Mouse (Mus musculus): Measurements from ENCODE around the gene Coro2b. TPM values are rescaled to one million over a fixed set of nuclear protein-coding genes. Genes with fewer than 3 reads are reported as not detected.

Gene Coro2b
- 5.6 and 6.2 TPM in 2 replicates for polyA plus RNA-seq (2016; fragmentation: Nextera tagmentation; extraction: Ambion mirVana)

DNA sequence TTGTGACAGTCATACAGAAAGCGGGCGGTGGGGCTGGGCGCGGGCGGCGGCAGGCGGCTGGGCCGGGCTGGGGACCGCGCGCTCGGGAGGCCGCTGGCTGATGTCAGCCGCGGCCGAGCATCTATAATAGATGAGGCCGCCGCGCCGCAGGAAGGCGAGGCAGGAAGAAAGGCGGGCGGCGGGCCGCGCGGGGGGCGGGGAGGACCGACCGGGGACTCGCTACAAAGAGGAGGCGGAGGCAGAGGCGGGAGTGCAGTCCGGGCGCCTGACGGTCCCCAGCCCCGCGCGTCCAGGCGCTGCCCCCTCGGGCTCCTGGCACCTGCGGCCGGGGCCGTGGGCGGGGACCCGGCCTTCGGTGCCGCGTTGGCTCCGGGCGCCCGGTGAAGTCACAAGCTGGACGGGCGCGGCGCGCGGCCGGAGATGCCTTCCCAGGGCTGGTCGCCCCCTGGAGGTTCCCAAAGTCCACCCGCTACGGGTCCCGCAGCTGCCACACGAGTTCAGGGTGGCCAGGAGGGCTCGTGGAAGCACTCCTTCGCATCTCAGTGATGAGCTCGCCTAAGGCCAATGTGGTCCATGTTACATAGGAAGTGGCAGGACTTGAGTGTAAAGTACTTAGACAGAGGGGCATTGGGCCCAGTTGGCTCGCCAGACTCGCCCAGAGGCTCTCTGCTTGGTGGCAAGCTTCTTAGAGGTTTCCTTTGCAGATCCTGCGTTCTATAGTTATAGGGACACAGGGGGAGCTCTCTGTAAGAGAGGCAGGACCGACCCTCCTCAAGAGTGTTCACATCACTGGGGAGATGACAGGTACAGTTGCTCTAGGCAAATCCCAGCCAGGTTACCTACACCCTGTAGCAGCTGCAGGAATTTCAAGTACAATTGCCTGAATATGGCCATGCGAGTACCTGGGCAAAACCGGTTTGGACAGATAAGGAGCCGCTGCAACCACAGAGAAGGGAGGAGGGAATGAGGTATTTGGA, at the start of gene Coro2b:
TSS of gene Coro2b (minus strand) at position 390 of the 977 bp plus-strand sequence.
- Histone ChIP-seq H3K9me3 (replicated peaks) (no peaks in the 10 kb centered on the region), H3K36me3 (no peaks in the 10 kb centered on the region), H3K27me3 (ENCODE audit: low read depth, poor library complexity, severe bottlenecking) (peaks cover 73% of the 10 kb centered on the region), H3K4me1 (peaks cover 42% of the 10 kb centered on the region), H3K4me3 (peak within 1 kb of the TSS; percentile 74), H3K27ac (peak within 1 kb of the TSS; percentile 86)
- DNase-seq (ENCODE audit: low spot score) = peak; percentile 80
- 1% methylated on average over 71 of the region's 74 CpGs for WGBS

DNA sequence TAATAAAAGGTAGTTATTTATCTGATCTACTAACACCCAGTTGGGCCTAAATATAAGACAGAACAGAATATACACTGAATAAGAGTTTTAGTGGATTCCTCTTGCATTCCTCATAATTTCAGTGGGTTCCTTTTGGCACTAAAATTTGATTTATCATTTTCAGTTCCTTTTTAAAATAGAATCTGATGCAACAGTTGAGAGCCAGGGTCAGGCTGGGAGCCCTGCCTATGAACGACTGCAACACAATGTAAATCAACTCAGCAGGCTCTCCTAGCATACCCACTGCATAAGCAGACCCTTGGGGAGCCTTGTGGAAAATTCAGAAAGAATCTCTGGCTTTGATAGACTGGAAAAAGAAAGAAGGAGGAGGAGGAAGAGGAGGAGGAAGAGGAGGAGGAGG, 40.7 kb upstream of the Coro2b start:
- WGBS = 76% methylated on average over 1 of the region's 1 CpGs
- no peaks in the 10 kb centered on the region for H3K9me3 ChIP-seq (replicated peaks)
- DNase-seq (ENCODE audit: low spot score) = peak; percentile 13
- no peaks in the 10 kb centered on the region for H3K4me1 ChIP-seq
- H3K27ac ChIP-seq = no peak overlapping the region
- no peaks in the 10 kb centered on the region for H3K36me3 ChIP-seq
- no peaks in the 10 kb centered on the region for H3K27me3 ChIP-seq (ENCODE audit: low read depth, poor library complexity, severe bottlenecking)
- H3K4me3 ChIP-seq = no peak overlapping the region

DNA sequence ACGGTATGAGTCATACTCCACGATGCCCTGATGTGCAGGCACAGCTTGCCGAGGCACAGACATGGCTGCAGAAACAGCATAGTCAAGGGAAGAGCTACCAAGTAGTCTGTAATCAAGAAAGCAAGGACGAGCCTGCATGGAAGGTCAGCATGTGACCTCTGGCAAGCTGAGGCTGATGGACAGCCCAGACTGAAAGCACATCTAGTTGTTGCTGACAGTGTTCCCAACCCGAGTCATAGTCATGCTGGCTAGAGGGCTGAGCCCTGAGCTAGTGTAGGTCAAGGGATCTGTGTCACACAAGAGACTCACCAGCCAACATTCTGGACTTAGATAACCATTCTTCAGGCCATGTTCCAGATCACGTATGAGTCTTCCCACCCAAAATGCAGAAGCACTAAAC, 32.3 kb upstream of the Coro2b start:
- 89% methylated on average over 6 of the region's 6 CpGs for WGBS
- H3K4me1 ChIP-seq = no peaks in the 10 kb centered on the region
- peak; percentile 14 for DNase-seq (ENCODE audit: low spot score)
- H3K27ac ChIP-seq = no peak overlapping the region
- no peaks in the 10 kb centered on the region for H3K36me3 ChIP-seq
- H3K9me3 ChIP-seq (replicated peaks) = no peaks in the 10 kb centered on the region
- H3K27me3 ChIP-seq (ENCODE audit: low read depth, poor library complexity, severe bottlenecking) = no peaks in the 10 kb centered on the region
- no peak overlapping the region for H3K4me3 ChIP-seq

DNA sequence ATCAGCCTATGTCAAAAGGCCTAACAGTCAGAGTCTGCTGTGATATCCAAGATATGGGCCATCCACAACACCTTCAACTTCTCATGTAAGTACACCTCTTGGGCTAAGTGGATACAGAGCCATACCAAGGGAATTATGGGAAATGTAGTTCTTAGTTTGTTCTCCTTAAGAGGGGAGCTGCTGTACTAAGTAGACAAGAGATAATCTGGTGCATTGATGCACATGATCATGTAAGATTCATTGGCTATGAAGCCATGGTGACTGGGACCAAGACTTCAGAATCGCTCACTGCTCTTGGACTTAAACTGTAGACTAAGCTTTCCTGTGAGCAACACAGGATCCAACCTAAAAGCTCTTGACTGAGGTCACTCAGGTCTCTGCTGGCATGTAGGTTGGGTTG, 31.0 kb upstream of the Coro2b start:
- no peak for DNase-seq (ENCODE audit: low spot score)
- H3K9me3 ChIP-seq (replicated peaks) = no peaks in the 10 kb centered on the region
- H3K27me3 ChIP-seq (ENCODE audit: low read depth, poor library complexity, severe bottlenecking) = no peaks in the 10 kb centered on the region
- H3K27ac ChIP-seq = no peak overlapping the region
- H3K4me1 ChIP-seq = no peaks in the 10 kb centered on the region
- H3K4me3 ChIP-seq = no peak overlapping the region
- WGBS = 90% methylated on average over 1 of the region's 1 CpGs
- H3K36me3 ChIP-seq = no peaks in the 10 kb centered on the region

DNA sequence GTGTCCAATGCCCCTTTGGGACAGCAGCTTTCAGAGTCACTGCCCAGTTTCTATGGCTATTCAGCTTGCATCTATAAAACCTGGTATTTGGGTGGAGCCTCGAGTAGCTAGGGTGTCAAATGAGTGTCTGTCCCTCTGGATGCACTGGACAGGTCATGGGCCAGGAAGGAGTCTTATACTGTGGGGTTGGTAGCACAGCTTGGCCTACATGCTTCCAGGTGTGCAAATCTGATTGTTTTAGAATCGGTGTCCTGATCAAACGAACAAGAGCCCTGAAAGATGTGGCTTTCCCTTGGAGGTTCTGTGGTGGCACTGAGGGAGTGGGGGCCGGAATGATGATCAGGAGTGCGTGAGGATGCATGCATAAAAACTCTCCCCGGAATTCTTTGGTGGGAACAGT, 25.4 kb upstream of the Coro2b start:
- no peaks in the 10 kb centered on the region for H3K36me3 ChIP-seq
- H3K4me1 ChIP-seq = no peaks in the 10 kb centered on the region
- DNase-seq (ENCODE audit: low spot score) = no peak
- no peak overlapping the region for H3K4me3 ChIP-seq
- H3K27ac ChIP-seq = no peak overlapping the region
- H3K27me3 ChIP-seq (ENCODE audit: low read depth, poor library complexity, severe bottlenecking) = no peaks in the 10 kb centered on the region
- 88% methylated on average over 6 of the region's 6 CpGs for WGBS
- no peaks in the 10 kb centered on the region for H3K9me3 ChIP-seq (replicated peaks)

DNA sequence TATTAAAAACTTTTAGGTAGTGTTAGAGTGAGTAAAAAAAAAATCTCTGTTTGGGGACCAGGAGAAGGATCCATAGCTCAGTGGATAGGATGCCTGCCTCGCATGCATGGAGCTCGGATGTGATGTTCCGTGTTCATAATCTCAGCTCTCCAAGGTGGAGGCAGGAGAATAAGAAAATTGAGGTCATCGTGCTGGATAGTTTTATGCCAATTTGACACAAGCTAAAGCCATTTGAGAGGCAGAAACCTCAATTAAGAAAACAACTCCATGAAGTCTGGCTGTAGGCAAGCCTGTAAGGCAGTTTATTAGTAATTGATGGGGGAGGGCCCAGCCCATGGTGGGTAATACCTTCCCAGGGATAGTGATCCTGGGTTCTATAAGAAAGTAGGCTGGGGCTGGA, 23.6 kb upstream of the Coro2b start:
- Histone ChIP-seq H3K4me1 (no peaks in the 10 kb centered on the region), H3K27me3 (ENCODE audit: low read depth, poor library complexity, severe bottlenecking) (no peaks in the 10 kb centered on the region), H3K4me3 (no peak overlapping the region), H3K27ac (no peak overlapping the region), H3K36me3 (no peaks in the 10 kb centered on the region), H3K9me3 (replicated peaks) (no peaks in the 10 kb centered on the region)
- 89% methylated on average over 4 of the region's 4 CpGs for WGBS
- no peak for DNase-seq (ENCODE audit: low spot score)

DNA sequence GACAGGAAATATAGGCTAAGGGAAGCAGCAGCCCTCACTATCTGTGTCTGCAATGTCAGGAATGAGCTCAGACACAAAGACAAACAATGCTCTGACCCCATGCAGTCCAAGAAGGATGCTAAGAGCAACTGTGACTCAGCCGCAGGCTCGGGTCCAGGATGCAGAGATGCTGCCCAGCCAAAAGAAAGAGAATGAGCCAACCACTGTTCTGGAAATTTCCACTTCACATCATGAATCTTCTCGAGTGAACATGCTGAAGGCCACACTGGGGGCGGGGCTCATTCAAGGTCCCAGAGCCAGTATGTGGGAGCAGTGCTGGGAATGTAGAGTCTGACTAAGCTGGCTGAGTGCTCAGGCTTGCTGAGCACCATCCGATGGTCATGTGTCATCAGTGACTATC, 23.2 kb upstream of the Coro2b start:
- WGBS = 75% methylated on average over 5 of the region's 5 CpGs
- no peak for DNase-seq (ENCODE audit: low spot score)
- Histone ChIP-seq H3K36me3 (no peaks in the 10 kb centered on the region), H3K4me3 (no peak overlapping the region), H3K27me3 (ENCODE audit: low read depth, poor library complexity, severe bottlenecking) (no peaks in the 10 kb centered on the region), H3K27ac (no peak overlapping the region), H3K4me1 (peaks cover under 1% of the 10 kb centered on the region; the same call in 1 of the 2 replicates), H3K9me3 (replicated peaks) (no peaks in the 10 kb centered on the region)

DNA sequence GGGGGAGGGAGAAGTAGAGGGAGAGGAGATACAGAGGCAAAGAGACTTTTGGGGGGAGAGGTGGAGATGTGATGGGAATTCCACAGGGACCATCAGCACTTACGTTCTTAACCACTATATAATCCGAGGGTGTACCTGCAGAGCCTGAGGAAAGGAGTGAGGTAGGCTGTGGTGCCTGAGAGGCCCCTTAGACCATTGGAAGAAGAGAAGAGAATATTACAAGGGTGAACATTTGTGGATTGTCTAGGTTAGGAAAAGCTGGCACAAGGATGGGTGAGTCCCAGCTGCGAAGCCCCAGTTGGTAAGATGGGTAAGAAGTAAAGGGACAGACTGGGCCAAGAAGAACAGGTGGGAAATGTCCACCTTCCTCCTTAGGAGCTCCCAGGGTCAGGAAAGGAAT, 22.6 kb upstream of the Coro2b start:
- Histone ChIP-seq H3K4me3 (no peak overlapping the region), H3K9me3 (replicated peaks) (no peaks in the 10 kb centered on the region), H3K4me1 (peaks cover 6% of the 10 kb centered on the region; the same call in 1 of the 2 replicates), H3K27ac (no peak overlapping the region), H3K27me3 (ENCODE audit: low read depth, poor library complexity, severe bottlenecking) (no peaks in the 10 kb centered on the region), H3K36me3 (no peaks in the 10 kb centered on the region)
- no peak for DNase-seq (ENCODE audit: low spot score)
- 87% methylated on average over 3 of the region's 3 CpGs for WGBS

DNA sequence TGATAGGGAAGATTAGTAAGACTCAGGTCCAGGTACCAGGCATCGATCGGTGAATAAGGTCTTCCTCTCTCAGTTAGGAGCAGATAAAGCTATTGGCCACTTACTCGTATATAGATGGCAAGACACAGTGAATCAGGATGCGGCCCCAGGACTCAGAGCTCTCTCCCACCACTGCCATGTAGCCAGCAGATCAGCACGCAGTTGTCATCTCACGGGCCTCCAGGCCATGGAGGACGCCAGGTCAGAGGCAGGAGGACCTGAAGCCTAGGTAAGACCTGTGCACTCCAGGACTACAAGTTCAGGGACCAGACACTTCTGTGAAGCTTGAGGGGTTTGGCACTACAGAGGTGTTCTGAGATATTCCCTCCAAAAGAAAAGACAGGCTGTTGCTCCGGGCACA, 21.2 kb upstream of the Coro2b start:
- Histone ChIP-seq H3K27ac (no peak overlapping the region), H3K27me3 (ENCODE audit: low read depth, poor library complexity, severe bottlenecking) (no peaks in the 10 kb centered on the region), H3K4me1 (peaks cover 7% of the 10 kb centered on the region; the same call in 1 of the 2 replicates), H3K4me3 (no peak overlapping the region), H3K9me3 (replicated peaks) (no peaks in the 10 kb centered on the region), H3K36me3 (no peaks in the 10 kb centered on the region)
- WGBS = 90% methylated on average over 8 of the region's 8 CpGs
- DNase-seq (ENCODE audit: low spot score) = no peak

DNA sequence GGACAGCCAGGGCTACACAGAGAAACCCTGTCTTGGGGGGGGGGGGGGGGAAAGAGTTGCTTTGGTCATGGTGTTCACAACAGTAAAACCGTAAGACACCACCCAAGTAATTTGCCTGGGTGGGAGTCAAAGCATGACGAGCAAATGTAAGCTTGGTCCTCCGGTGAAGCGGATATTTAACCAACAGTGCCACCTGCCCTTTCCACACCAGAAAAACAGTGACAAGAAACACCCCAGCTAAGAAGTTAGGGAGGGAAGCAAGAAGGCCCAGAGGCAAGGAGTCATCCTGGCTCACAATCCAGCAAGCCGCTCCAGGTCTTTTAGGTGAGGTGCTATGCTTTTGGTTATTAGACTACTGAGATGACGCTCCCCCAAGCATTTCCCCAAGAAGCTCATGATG, 19.9 kb upstream of the Coro2b start:
- no peaks in the 10 kb centered on the region for H3K27me3 ChIP-seq (ENCODE audit: low read depth, poor library complexity, severe bottlenecking)
- no peak overlapping the region for H3K4me3 ChIP-seq
- WGBS = 96% methylated on average over 6 of the region's 6 CpGs
- no peak for DNase-seq (ENCODE audit: low spot score)
- H3K27ac ChIP-seq = no peak overlapping the region
- no peaks in the 10 kb centered on the region for H3K9me3 ChIP-seq (replicated peaks)
- no peaks in the 10 kb centered on the region for H3K36me3 ChIP-seq
- peaks cover 7% of the 10 kb centered on the region; the same call in 1 of the 2 replicates for H3K4me1 ChIP-seq

DNA sequence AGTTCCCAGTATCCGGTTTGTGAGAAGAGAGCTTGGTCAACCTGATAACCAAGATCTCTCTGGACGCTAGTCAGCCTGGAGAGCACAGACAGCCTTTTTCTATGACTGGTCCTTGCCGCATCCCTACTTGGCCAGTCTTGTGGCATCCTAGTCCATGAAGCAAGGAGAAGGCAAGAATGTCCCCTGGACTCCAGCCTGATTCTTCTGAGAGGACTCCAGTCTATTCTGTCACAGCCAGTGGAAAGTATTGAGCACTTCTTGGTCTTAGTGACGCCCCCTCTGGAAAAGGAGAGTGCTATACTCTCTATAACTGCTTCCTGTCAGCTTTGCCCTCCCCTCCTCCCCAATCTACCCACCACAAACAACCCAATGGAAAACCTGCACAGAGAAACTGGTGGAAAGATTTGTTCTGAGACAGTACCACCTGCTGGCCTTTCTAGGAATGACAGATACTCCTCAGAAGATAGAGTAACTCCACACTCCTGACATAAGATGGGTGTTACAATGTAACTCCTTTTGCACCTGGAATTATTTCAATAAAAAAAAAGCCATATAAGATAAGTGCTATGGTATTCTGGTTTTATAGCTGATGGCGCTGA, 18.5 kb upstream of the Coro2b start:
- Histone ChIP-seq H3K36me3 (no peaks in the 10 kb centered on the region), H3K9me3 (replicated peaks) (no peaks in the 10 kb centered on the region), H3K27me3 (ENCODE audit: low read depth, poor library complexity, severe bottlenecking) (no peaks in the 10 kb centered on the region), H3K27ac (no peak overlapping the region), H3K4me1 (peaks cover 13% of the 10 kb centered on the region; the same call in 1 of the 2 replicates), H3K4me3 (no peak overlapping the region)
- no peak for DNase-seq (ENCODE audit: low spot score)
- WGBS = 67% methylated on average over 5 of the region's 5 CpGs

DNA sequence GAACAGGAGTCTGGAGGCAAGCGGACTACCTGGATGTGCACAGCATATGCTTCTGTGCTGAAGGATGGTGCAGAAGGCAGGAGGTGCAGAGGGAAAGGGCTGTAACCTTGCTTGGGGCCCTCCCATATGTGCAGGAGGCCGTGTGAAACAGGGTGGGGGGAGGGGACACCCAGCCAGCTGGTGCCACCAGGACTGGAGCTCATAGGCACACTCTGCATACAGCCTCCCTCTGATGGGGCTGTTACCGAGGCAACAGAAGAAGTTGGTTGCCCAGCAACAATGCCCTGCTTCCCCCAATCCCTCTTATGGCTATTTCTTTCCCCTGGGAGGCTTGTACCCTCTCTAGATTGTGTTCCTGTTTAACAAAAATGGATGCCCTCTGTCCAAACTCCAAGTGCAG, 17.8 kb upstream of the Coro2b start:
- Histone ChIP-seq H3K27me3 (ENCODE audit: low read depth, poor library complexity, severe bottlenecking) (no peaks in the 10 kb centered on the region), H3K4me1 (peaks cover 13% of the 10 kb centered on the region; the same call in 1 of the 2 replicates), H3K9me3 (replicated peaks) (no peaks in the 10 kb centered on the region), H3K4me3 (no peak overlapping the region), H3K36me3 (no peaks in the 10 kb centered on the region), H3K27ac (no peak overlapping the region)
- WGBS = 63% methylated on average over 3 of the region's 3 CpGs
- DNase-seq (ENCODE audit: low spot score) = no peak

DNA sequence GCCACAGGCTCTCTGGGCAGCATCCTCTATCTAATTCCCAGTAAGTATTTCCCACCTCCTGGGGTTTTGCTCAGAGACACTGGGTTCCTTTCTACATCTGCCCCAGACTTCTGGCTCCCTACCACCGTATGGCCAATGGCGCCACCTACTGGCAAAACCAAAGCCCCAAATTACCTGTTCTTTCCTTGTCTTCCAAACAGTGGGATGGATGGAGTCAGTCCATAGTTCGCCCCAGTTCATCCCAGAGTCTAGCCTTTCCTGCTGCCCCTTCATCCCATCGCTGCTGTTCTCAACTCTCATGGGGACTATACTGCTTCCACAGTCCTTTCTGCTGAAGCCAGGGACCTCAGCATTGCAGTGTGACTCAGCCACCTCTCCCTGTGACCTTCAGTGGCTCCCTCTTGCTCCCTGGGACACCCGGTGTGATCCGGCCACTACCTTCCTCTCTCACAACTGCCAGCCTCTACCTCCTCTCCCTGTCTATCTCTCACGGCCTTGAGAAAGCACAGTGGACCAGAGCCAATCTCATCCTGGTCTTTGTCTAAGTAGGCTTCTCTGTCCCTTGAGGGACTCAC, 16.6 kb upstream of the Coro2b start:
- Histone ChIP-seq H3K4me3 (no peak overlapping the region), H3K9me3 (replicated peaks) (no peaks in the 10 kb centered on the region), H3K27me3 (ENCODE audit: low read depth, poor library complexity, severe bottlenecking) (no peaks in the 10 kb centered on the region), H3K27ac (no peak overlapping the region), H3K4me1 (peaks cover 13% of the 10 kb centered on the region; the same call in 1 of the 2 replicates), H3K36me3 (no peaks in the 10 kb centered on the region)
- peak; percentile 80 for DNase-seq (ENCODE audit: low spot score)
- WGBS = 37% methylated on average over 7 of the region's 7 CpGs

Data from limb, embryonic 10.5 days (tissue).